Mouse (Mus musculus) forebrain, embryonic 14.5 days (tissue): ENCODE measurements around the gene Nr1h4. TPM values are rescaled to one million over a fixed set of nuclear protein-coding genes. Genes with fewer than 3 reads are reported as not detected.

ENCODE experiments used
- polyA plus RNA-seq: library from polyadenylated mRNA; unstranded; fragments of >200 nt; fragmentation: Nextera tagmentation; extraction: Ambion mirVana; gene quantifications from 2 replicates; pipeline ENCODE4 v1.2.1, GENCODE M21; 2014

Nr1h4 gene
- polyA plus RNA-seq, 1 experiment from 2014 or later = 0.14 TPM

Other genes starting within 250 kb of the Nr1h4 start
- 4.7 and 5.9 TPM in 2 replicates for gene Ano4, start 188.8 kb downstream of the Nr1h4 start, polyA plus RNA-seq
- 7.7 and 12.3 TPM in 2 replicates for gene Gas2l3, start 89.6 kb downstream of the Nr1h4 start, polyA plus RNA-seq
- gene Slc17a8, start 87.7 kb upstream of the Nr1h4 start, polyA plus RNA-seq = 0.07 and 0.11 TPM in 2 replicates
- 17.1 and 20.2 TPM in 2 replicates for gene Scyl2, start 152.7 kb upstream of the Nr1h4 start, polyA plus RNA-seq
- 63.3 and 71.0 TPM in 2 replicates for gene Actr6, start 198.7 kb upstream of the Nr1h4 start, polyA plus RNA-seq
- gene Uhrf1bp1l, start 211.4 kb upstream of the Nr1h4 start, polyA plus RNA-seq = 26.8 and 29.1 TPM in 2 replicates